Mouse (Mus musculus) hindbrain, embryonic 16.5 days (tissue): ENCODE data around the gene Swt1. TPM values are rescaled to one million over a fixed set of nuclear protein-coding genes. Genes with fewer than 3 reads are reported as not detected.

ENCODE experiments used
- microRNA-seq: library from miRNA; unstranded; fragments of <30 nt; microRNA quantifications from one replicate; pipeline ENCODE4, GENCODE M21; 2017
- polyA plus RNA-seq: library from polyadenylated mRNA; unstranded; fragments of >200 nt; fragmentation: Nextera tagmentation; extraction: Ambion mirVana; gene quantifications from 2 replicates; pipeline ENCODE4 v1.2.1, GENCODE M21; 2015

Gene Swt1
- polyA plus RNA-seq, 1 experiment from 2014 or later: 12.6 TPM

Small RNA genes lying within 50 kb of the gene (microRNA-seq; reads per million reads assigned to microRNA genes)
- gene Mir7682: not detected

Other genes with a start within 250 kb of the Swt1 start
- gene Gm47985, start 245.9 kb downstream of the Swt1 start, polyA plus RNA-seq: not detected in 2 replicates
- not detected in 2 replicates for gene Gm8947, start 236.1 kb downstream of the Swt1 start, polyA plus RNA-seq
- not detected in 2 replicates for gene Gm47995, start 230.0 kb downstream of the Swt1 start, polyA plus RNA-seq
- gene 3110040M04Rik, start 224.3 kb downstream of the Swt1 start, polyA plus RNA-seq: not detected in 2 replicates
- not detected in 2 replicates for gene Gm47996, start 218.3 kb downstream of the Swt1 start, polyA plus RNA-seq
- gene Ivns1abp, start 84.0 kb downstream of the Swt1 start, polyA plus RNA-seq: 195 and 223 TPM in 2 replicates
- 38.4 and 41.4 TPM in 2 replicates for gene Trmt1l, start 87 bp upstream of the Swt1 start, polyA plus RNA-seq
- gene Rnf2, start 72.5 kb upstream of the Swt1 start, polyA plus RNA-seq: 81.6 and 92.3 TPM in 2 replicates
- gene Fam129a, start 142.7 kb upstream of the Swt1 start, polyA plus RNA-seq: 0.88 and 1.4 TPM in 2 replicates